Mouse (Mus musculus): ENCODE measurements at regions not wholly inside any gene's neighbourhood (a gene's known extent, or its start where the extent isn't known, plus 50 kb on each side); places are given as distances from the start of the nearest gene placed in this dataset.
A peak's percentile ranks its signal among the peaks of the same experiment; 100 is the strongest.

DNA sequence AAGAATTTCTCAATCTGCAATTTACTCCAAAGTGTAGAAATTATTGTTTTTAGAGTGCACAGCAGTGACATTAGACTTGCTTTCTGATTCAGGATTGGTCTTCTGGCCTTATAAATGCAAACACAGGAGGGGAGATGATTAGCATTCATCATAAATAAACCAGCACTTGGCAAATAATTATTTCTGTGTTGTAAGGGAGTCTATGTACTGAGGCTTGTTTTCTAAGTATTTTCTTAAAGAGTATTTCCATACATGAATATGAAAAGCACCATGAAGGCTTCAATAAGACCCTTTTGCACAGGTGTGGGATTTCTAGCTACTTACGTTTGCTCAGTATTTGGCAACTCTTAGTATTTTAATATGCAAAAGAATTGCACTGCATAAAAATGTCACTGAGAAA, 934.1 kb upstream of the Acvr2a start:
- DNase-seq (ENCODE audit: low spot score) (no peak), ATAC-seq (no peak)
- Histone ChIP-seq H3K27me3 (ENCODE audit: insufficient read depth, low read length) (no peaks in the 10 kb centered on the region), H3K9ac (replicated peaks; ENCODE audit: low read length) (no peak overlapping the region), H3K36me3 (ENCODE audit: insufficient read depth, low read length) (no peaks in the 10 kb centered on the region), H3K4me1 (ENCODE audit: insufficient read depth, low read length) (no peaks in the 10 kb centered on the region), H3K4me2 (ENCODE audit: low read depth, low read length) (no peak overlapping the region), H3K27ac (no peak overlapping the region), H3K9me3 (ENCODE audit: low read length) (no peaks in the 10 kb centered on the region), H3K4me3 (ENCODE audit: low read length) (no peak overlapping the region)
- WGBS = 88% methylated on average over 1 of the region's 1 CpGs
- TF ChIP-seq CTCF (IDR thresholded peaks at IDR 0.05; ENCODE audit: low read depth) = no peak

DNA sequence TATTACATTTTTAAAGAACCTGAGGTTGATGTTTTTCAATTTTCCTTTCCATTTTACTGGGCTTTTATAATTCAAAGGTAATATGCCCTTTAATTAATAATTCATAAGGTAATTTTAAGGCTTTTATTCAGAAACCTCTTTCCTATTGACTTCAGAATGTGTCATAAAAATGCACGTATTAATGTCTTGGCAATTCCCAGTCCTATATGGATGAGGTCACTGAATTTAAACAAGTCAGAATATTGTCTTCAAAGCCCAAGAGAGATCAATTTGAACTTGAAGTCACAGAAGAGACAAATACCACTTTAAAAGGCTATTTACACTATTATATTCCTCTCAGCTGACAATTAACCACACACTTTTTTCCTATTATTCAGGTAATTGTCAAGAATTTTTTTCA, 925.7 kb upstream of the Acvr2a start:
- H3K4me2 ChIP-seq (ENCODE audit: low read depth, low read length) = no peak overlapping the region
- no peaks in the 10 kb centered on the region for H3K36me3 ChIP-seq (ENCODE audit: insufficient read depth, low read length)
- no peak for ATAC-seq
- H3K27me3 ChIP-seq (ENCODE audit: insufficient read depth, low read length) = no peaks in the 10 kb centered on the region
- DNase-seq (ENCODE audit: low spot score) = no peak
- 33% methylated on average over 1 of the region's 1 CpGs for WGBS
- no peak overlapping the region for H3K9ac ChIP-seq (replicated peaks; ENCODE audit: low read length)
- TF ChIP-seq CTCF (IDR thresholded peaks at IDR 0.05; ENCODE audit: low read depth) = no peak
- no peaks in the 10 kb centered on the region for H3K9me3 ChIP-seq (ENCODE audit: low read length)
- no peak overlapping the region for H3K27ac ChIP-seq
- H3K4me1 ChIP-seq (ENCODE audit: insufficient read depth, low read length) = no peaks in the 10 kb centered on the region
- no peak overlapping the region for H3K4me3 ChIP-seq (ENCODE audit: low read length)

DNA sequence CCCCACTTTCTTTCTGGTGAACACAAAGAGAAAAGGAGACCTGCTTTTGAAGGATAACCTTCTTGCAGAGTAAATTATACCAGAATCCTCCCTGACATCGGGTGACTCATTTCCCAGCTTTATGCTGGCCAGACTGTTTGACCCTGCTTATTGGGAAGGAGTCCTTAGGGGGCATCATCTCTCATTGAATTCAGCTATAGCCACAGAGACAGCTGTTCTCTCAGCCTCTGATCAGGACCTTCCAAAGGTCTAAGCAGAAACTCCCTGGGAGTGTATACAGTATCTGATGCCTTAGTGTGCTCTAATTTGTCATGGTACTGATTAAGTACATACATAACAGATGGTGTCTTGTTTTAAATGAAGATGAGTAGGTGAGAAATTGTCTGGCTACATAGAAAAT, 922.5 kb upstream of the Acvr2a start:
- DNase-seq (ENCODE audit: low spot score) (no peak), ATAC-seq (0 out of 2 replicates have a peak, but pooled peaks have one; percentile 18)
- Histone ChIP-seq H3K4me1 (ENCODE audit: insufficient read depth, low read length) (no peaks in the 10 kb centered on the region), H3K9ac (replicated peaks; ENCODE audit: low read length) (no peak overlapping the region), H3K4me3 (ENCODE audit: low read length) (no peak overlapping the region), H3K27ac (no peak overlapping the region), H3K36me3 (ENCODE audit: insufficient read depth, low read length) (no peaks in the 10 kb centered on the region), H3K27me3 (ENCODE audit: insufficient read depth, low read length) (no peaks in the 10 kb centered on the region), H3K9me3 (ENCODE audit: low read length) (no peaks in the 10 kb centered on the region), H3K4me2 (ENCODE audit: low read depth, low read length) (no peak overlapping the region)
- TF ChIP-seq CTCF (IDR thresholded peaks at IDR 0.05; ENCODE audit: low read depth) = no peak
- WGBS = 26% methylated on average over 1 of the region's 1 CpGs

DNA sequence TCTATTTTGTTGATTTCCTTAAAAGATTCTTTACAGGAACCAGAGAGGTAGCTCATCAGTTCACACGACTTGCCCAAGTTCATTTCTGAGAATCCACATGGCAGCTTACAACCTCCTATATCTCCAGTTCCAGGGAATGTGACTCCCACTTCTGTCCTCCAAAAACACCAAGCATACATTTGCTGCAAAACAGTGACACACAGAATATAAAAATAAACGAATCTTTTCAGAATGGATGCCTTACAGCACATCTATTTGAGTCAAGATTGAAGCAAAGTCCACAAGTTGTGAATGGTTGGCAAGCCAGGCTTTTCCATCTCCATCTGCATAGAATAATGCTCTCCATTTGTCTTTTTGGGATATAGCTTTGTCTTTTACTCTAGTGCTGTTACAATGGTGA, 921.0 kb upstream of the Acvr2a start:
- Histone ChIP-seq H3K9ac (replicated peaks; ENCODE audit: low read length) (no peak overlapping the region), H3K4me2 (ENCODE audit: low read depth, low read length) (no peak overlapping the region), H3K27ac (no peak overlapping the region), H3K9me3 (ENCODE audit: low read length) (no peaks in the 10 kb centered on the region), H3K4me1 (ENCODE audit: insufficient read depth, low read length) (no peaks in the 10 kb centered on the region), H3K27me3 (ENCODE audit: insufficient read depth, low read length) (no peaks in the 10 kb centered on the region), H3K36me3 (ENCODE audit: insufficient read depth, low read length) (no peaks in the 10 kb centered on the region), H3K4me3 (ENCODE audit: low read length) (no peak overlapping the region)
- 75% methylated on average over 2 of the region's 2 CpGs for WGBS
- TF ChIP-seq CTCF (IDR thresholded peaks at IDR 0.05; ENCODE audit: low read depth) = no peak
- DNase-seq (ENCODE audit: low spot score) (no peak), ATAC-seq (no peak)

DNA sequence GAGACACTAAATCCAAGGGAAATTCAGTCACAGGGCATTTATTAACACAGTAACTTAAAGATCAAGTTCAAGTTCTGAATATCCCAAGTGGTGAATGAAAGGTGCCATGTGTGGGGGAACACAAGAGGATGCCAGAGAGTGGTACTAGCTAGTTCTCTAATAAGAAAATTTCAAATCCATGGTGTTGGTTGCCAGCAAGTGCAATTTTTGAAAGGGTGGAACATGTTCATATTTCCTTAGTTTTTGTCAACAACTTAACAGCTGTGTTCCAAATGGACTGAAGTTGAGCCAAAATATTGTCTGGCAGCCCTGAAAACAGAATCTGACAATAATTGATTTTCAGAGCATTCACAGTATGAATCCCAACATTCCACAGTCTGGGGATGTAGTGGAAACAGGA, 919.1 kb upstream of the Acvr2a start:
- no peaks in the 10 kb centered on the region for H3K4me1 ChIP-seq (ENCODE audit: insufficient read depth, low read length)
- no peak for ATAC-seq
- no peak overlapping the region for H3K4me2 ChIP-seq (ENCODE audit: low read depth, low read length)
- H3K9ac ChIP-seq (replicated peaks; ENCODE audit: low read length) = no peak overlapping the region
- H3K36me3 ChIP-seq (ENCODE audit: insufficient read depth, low read length) = no peaks in the 10 kb centered on the region
- no peak overlapping the region for H3K4me3 ChIP-seq (ENCODE audit: low read length)
- H3K27ac ChIP-seq = no peak overlapping the region
- no peak for TF ChIP-seq CTCF (IDR thresholded peaks at IDR 0.05; ENCODE audit: low read depth)
- DNase-seq (ENCODE audit: low spot score) = peak; percentile 4
- H3K9me3 ChIP-seq (ENCODE audit: low read length) = no peaks in the 10 kb centered on the region
- H3K27me3 ChIP-seq (ENCODE audit: insufficient read depth, low read length) = no peaks in the 10 kb centered on the region

DNA sequence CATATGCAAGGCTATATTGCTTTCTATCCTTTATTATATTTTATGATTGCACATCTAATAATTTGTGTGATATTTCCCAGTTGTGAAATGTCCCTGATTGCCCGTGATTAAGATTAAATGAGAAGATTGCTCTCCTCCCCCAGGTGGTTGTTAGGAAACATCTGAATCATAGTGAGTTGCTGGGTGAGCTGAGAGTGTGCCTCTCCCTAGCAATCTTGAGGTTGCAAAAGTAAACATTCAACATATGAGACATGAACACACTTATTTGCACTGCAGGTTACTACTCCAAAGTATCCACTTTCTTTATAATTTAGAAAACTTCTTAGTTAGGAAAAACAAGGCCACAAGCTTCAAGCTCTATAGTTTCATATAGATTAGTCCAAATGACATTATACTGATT, 899.6 kb upstream of the Acvr2a start:
- no peaks in the 10 kb centered on the region for H3K4me1 ChIP-seq (ENCODE audit: insufficient read depth, low read length)
- no peaks in the 10 kb centered on the region for H3K9me3 ChIP-seq (ENCODE audit: low read length)
- no peak for TF ChIP-seq CTCF (IDR thresholded peaks at IDR 0.05; ENCODE audit: low read depth)
- H3K27ac ChIP-seq = no peak overlapping the region
- no peak overlapping the region for H3K9ac ChIP-seq (replicated peaks; ENCODE audit: low read length)
- no peak for DNase-seq (ENCODE audit: low spot score)
- H3K36me3 ChIP-seq (ENCODE audit: insufficient read depth, low read length) = no peaks in the 10 kb centered on the region
- H3K4me3 ChIP-seq (ENCODE audit: low read length) = no peak overlapping the region
- no peaks in the 10 kb centered on the region for H3K27me3 ChIP-seq (ENCODE audit: insufficient read depth, low read length)
- 79% methylated on average over 1 of the region's 1 CpGs for WGBS
- H3K4me2 ChIP-seq (ENCODE audit: low read depth, low read length) = no peak overlapping the region
- ATAC-seq = no peak

DNA sequence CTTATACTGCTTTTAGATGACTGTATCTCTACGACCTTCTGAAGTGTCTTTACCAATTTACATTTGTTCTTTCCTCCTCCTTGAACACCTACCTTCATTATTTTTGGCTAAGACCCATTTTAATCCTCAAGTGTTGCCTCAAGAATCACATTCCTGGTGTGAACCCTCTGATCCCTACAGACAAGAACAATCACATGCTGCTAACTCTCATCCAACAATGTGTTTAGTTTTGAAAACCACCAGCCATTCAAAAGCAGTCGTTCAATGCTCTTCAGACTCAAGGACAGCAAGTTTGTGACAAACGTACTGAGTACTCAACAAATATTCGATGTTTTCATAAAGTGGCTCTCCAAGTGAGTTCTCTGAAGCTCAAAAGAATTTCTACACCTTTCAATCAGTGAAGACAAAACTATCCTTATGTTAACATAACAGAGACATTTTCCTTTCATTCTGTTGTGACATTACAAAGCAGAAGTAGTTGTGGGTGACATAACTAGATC, 898.9 kb upstream of the Acvr2a start:
- no peak for TF ChIP-seq CTCF (IDR thresholded peaks at IDR 0.05; ENCODE audit: low read depth)
- no peaks in the 10 kb centered on the region for H3K4me1 ChIP-seq (ENCODE audit: insufficient read depth, low read length)
- no peak overlapping the region for H3K4me3 ChIP-seq (ENCODE audit: low read length)
- WGBS = 77% methylated on average over 4 of the region's 4 CpGs
- H3K4me2 ChIP-seq (ENCODE audit: low read depth, low read length) = no peak overlapping the region
- DNase-seq (ENCODE audit: low spot score) = no peak
- H3K9ac ChIP-seq (replicated peaks; ENCODE audit: low read length) = no peak overlapping the region
- H3K27ac ChIP-seq = no peak overlapping the region
- no peaks in the 10 kb centered on the region for H3K27me3 ChIP-seq (ENCODE audit: insufficient read depth, low read length)
- no peaks in the 10 kb centered on the region for H3K9me3 ChIP-seq (ENCODE audit: low read length)
- no peak for ATAC-seq
- H3K36me3 ChIP-seq (ENCODE audit: insufficient read depth, low read length) = no peaks in the 10 kb centered on the region

Measured in hindbrain, postnatal 0 days (tissue).